In genomic region chr6:28615966-28616365, GRCm38 (mm10) we compare ENCODE assay signal across 21 mouse cellular contexts.
DNase-seq lines count a peak whose midpoint lies in the region; ATAC-seq and TF ChIP-seq lines count a peak whose summit lies in the region.
"Had no signal": no experiment of that assay in that cellular context is flagged by ENCODE, and none has a peak within 500 bp of the region (broad histone marks: within the 10 kb centered on the region; RNA-seq: fewer than 3 reads in every experiment).

No protein-coding gene starts in this region.

- peaks cover 27% of the 10 kb centered on the region for H3K4me1 ChIP-seq in forebrain, embryonic 12.5 days
- peaks cover 12% of the 10 kb centered on the region; the same call in 1 of the 2 replicates for H3K4me1 ChIP-seq in forebrain, embryonic 11.5 days (replicated peaks; ENCODE audit: control insufficient read depth, insufficient read depth, low read length)
- peaks cover 35% of the 10 kb centered on the region for H3K4me1 ChIP-seq in forebrain, embryonic 15.5 days
- peaks cover 26% of the 10 kb centered on the region for H3K4me1 ChIP-seq in kidney, embryonic 16.5 days (ENCODE audit: insufficient read depth, low read length)

- no peaks in the 10 kb centered on the region for H3K36me3 ChIP-seq in forebrain, embryonic 12.5 days (replicated peaks)
- H3K36me3 ChIP-seq in forebrain, embryonic 11.5 days (ENCODE audit: control insufficient read depth, insufficient read depth, low read length), result no peaks in the 10 kb centered on the region
- no peaks in the 10 kb centered on the region for H3K36me3 ChIP-seq in forebrain, embryonic 15.5 days
- no peaks in the 10 kb centered on the region for H3K36me3 ChIP-seq in kidney, embryonic 16.5 days (ENCODE audit: insufficient read depth, low read length)
- H3K36me3 ChIP-seq: embryonic facial prominence, embryonic 15.5 days; heart, embryonic 10.5 days; hindbrain, embryonic 12.5 days; stomach, embryonic 15.5 days had no signal

- H3K27me3 ChIP-seq in forebrain, embryonic 12.5 days, result no peaks in the 10 kb centered on the region
- no peaks in the 10 kb centered on the region for H3K27me3 ChIP-seq in forebrain, embryonic 11.5 days (ENCODE audit: control insufficient read depth, insufficient read depth, low read length)
- H3K27me3 ChIP-seq in forebrain, embryonic 15.5 days, result no peaks in the 10 kb centered on the region
- no peaks in the 10 kb centered on the region for H3K27me3 ChIP-seq in kidney, embryonic 16.5 days (ENCODE audit: insufficient read depth, low read length)
- H3K27me3 ChIP-seq: embryonic facial prominence, embryonic 15.5 days; hindbrain, embryonic 12.5 days; stomach, embryonic 15.5 days had no signal

- no peak for TF ChIP-seq POLR2A in brain, embryonic 14.5 days (IDR thresholded peaks at IDR 0.05; ENCODE audit: borderline replicate concordance, extremely low read depth, insufficient read depth, insufficient read length, poor library complexity, severe bottlenecking)

- no peak for ATAC-seq in forebrain, embryonic 12.5 days (ENCODE audit: low FRiP score)
- no peak for ATAC-seq in forebrain, embryonic 11.5 days (replicated peaks; ENCODE audit: low FRiP score)
- no peak; the same call in 1 of the 2 replicates for ATAC-seq in forebrain, embryonic 15.5 days (replicated peaks)
- ATAC-seq in kidney, embryonic 16.5 days (ENCODE audit: low FRiP score, low TSS enrichment), result no peak
- ATAC-seq: midbrain, embryonic 16.5 days had no signal

- no peak overlapping the region for H3K4me2 ChIP-seq in forebrain, embryonic 12.5 days
- H3K4me2 ChIP-seq in forebrain, embryonic 11.5 days (ENCODE audit: low read depth, low read length, severe bottlenecking), result no peak overlapping the region
- no peak overlapping the region for H3K4me2 ChIP-seq in forebrain, embryonic 15.5 days (replicated peaks)
- H3K4me2 ChIP-seq in kidney, embryonic 16.5 days (replicated peaks; ENCODE audit: low read depth, low read length), result no peak overlapping the region
- H3K4me2 ChIP-seq: embryonic facial prominence, embryonic 15.5 days; hindbrain, embryonic 12.5 days; liver, embryonic 11.5 days; stomach, embryonic 15.5 days had no signal

- H3K9ac ChIP-seq in forebrain, embryonic 12.5 days, result no peak overlapping the region
- H3K9ac ChIP-seq in forebrain, embryonic 11.5 days (ENCODE audit: low read length), result no peak overlapping the region
- H3K9ac ChIP-seq in forebrain, embryonic 15.5 days (replicated peaks), result no peak overlapping the region
- H3K9ac ChIP-seq in kidney, embryonic 16.5 days (replicated peaks; ENCODE audit: low read length), result no peak overlapping the region
- H3K9ac ChIP-seq: embryonic facial prominence, embryonic 15.5 days; hindbrain, embryonic 12.5 days; stomach, embryonic 15.5 days had no signal

- no peaks in the 10 kb centered on the region for H3K9me3 ChIP-seq in forebrain, embryonic 12.5 days
- H3K9me3 ChIP-seq in forebrain, embryonic 11.5 days (ENCODE audit: control insufficient read depth, low read length), result no peaks in the 10 kb centered on the region
- H3K9me3 ChIP-seq in forebrain, embryonic 15.5 days, result no peaks in the 10 kb centered on the region
- no peaks in the 10 kb centered on the region for H3K9me3 ChIP-seq in kidney, embryonic 16.5 days (ENCODE audit: low read length)
- H3K9me3 ChIP-seq: embryonic facial prominence, embryonic 15.5 days; heart, embryonic 10.5 days; hindbrain, embryonic 12.5 days; stomach, embryonic 15.5 days had no signal

- no peak for DNase-seq in forebrain, embryonic 11.5 days (ENCODE audit: low spot score)
- peak; percentile 45 to 66 for DNase-seq in layer of hippocampus, postnatal 14 days (ENCODE audit: low spot score in 2 of 2)
- no peak for DNase-seq in layer of hippocampus, postnatal 25 days (ENCODE audit: extremely low spot score in 1 of 2, low spot score in 1 of 2)
- peak; percentile 55 for DNase-seq in brain, embryonic 14.5 days (ENCODE audit: low read depth)
- DNase-seq in frontal cortex, postnatal 10 days (ENCODE audit: low spot score in 2 of 2), result no peak
- DNase-seq: adrenal gland, adult 2 months; gastrocnemius, postnatal 25 days; kidney, adult 2 months; kidney, postnatal 14 days; lung, adult 2 months; right cerebral cortex, postnatal 25 days; thymus, adult 2 months had no signal

- peak overlapping the region; percentile 31; the same call in 1 of the 2 replicates for H3K27ac ChIP-seq in forebrain, embryonic 12.5 days
- no peak overlapping the region for H3K27ac ChIP-seq in forebrain, embryonic 11.5 days (ENCODE audit: low read depth, low read length)
- peak overlapping the region; percentile 84 for H3K27ac ChIP-seq in forebrain, embryonic 15.5 days (replicated peaks)
- no peak overlapping the region for H3K27ac ChIP-seq in kidney, embryonic 16.5 days (ENCODE audit: low read length)
- H3K27ac ChIP-seq: embryonic facial prominence, embryonic 15.5 days; heart, embryonic 10.5 days; hindbrain, embryonic 12.5 days; stomach, embryonic 15.5 days had no signal

- 53% methylated on average over 3 of the region's 3 CpGs for WGBS in forebrain, embryonic 12.5 days
- WGBS in forebrain, embryonic 11.5 days, result 68% methylated on average over 3 of the region's 3 CpGs
- WGBS in forebrain, embryonic 15.5 days, result 28% methylated on average over 3 of the region's 3 CpGs
- 66% methylated on average over 3 of the region's 3 CpGs for WGBS in kidney, embryonic 16.5 days

- no peak overlapping the region for H3K4me3 ChIP-seq in forebrain, embryonic 12.5 days (replicated peaks)
- H3K4me3 ChIP-seq in forebrain, embryonic 11.5 days (ENCODE audit: low read depth, low read length), result no peak overlapping the region
- no peak overlapping the region for H3K4me3 ChIP-seq in forebrain, embryonic 15.5 days
- no peak overlapping the region for H3K4me3 ChIP-seq in kidney, embryonic 16.5 days (ENCODE audit: low read length)
- H3K4me3 ChIP-seq: embryonic facial prominence, embryonic 15.5 days; heart, embryonic 10.5 days; hindbrain, embryonic 12.5 days; stomach, embryonic 15.5 days had no signal

- no peak for TF ChIP-seq CTCF in brain, embryonic 14.5 days (IDR thresholded peaks at IDR 0.05; ENCODE audit: borderline replicate concordance, extremely low read depth, insufficient read depth, insufficient read length)

Comparison
In these comparisons a context has a peak if more than half of its experiments do, and no peak if none do; other contexts are left out.
1. H3K27ac ChIP-seq: peak in forebrain, embryonic 12.5 days (single experiment) and forebrain, embryonic 15.5 days (single experiment); none in forebrain, embryonic 11.5 days (single experiment) and kidney, embryonic 16.5 days (single experiment).
2. DNase-seq: peak in layer of hippocampus, postnatal 14 days (2 of 2) and brain, embryonic 14.5 days (single experiment); none in forebrain, embryonic 11.5 days (single experiment), layer of hippocampus, postnatal 25 days (0 of 2) and frontal cortex, postnatal 10 days (0 of 2).